Comparison of ENCODE assay signal across 10 mouse cellular contexts in the genomic region with DNA sequence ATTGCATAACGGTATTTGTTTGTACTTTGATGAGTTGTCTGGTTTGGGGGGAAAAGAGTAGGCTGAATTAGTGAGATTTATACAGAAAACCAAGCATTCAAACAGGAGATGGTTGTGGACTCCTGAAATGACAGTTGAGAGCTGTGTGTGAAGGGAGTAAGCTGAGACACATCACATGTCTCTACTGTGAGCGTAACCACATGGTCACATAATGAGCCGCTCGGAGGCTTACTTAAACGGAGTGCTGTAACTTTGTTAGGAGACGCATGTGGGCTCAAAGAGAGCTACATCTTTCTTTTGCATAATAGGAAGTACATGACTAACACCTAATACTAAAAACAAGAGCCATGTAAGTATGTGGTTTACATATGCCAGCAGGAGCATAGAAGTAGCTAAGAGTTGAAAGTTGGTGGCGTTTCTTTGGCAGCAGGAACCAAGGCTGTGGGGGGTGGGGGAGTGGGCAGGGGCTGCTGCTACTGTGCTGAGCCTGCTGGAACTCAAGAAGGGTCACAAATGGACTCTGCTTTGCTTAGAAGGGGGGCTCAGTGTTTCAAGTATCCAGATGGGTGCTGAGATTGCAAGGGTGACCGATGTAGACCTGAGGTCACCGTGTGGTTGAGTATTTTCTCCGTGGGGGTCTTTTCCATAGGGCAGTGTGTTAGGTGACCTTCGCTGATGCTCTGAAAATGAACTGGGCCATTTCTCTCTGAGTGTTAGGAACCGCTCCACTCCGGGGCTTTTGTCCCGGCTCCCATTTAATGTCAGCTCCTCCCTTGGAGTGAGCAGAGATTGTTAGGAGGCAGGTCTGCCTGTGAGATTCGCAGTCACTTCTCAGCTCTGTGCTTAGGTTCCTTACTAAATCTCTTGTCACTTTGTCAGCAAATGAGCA. TPM values are rescaled to one million over a fixed set of nuclear protein-coding genes. Genes with fewer than 3 reads are reported as not detected.
A peak's percentile ranks its signal among the peaks of the same experiment; 100 is the strongest.
DNase-seq lines count a peak whose midpoint lies in the region; ATAC-seq and TF ChIP-seq lines count a peak whose summit lies in the region.
"Had no signal": no experiment of that assay in that cellular context is flagged by ENCODE, and none has a peak within 500 bp of the region (broad histone marks: within the 10 kb centered on the region; RNA-seq: fewer than 3 reads in every experiment).

No protein-coding gene starts in this region.

- 38% methylated on average over 15 of the region's 15 CpGs for WGBS in forebrain, postnatal 0 days
- WGBS in lung, embryonic 16.5 days = 42% methylated on average over 15 of the region's 15 CpGs

- no peak overlapping the region for H3K4me2 ChIP-seq in forebrain, postnatal 0 days (ENCODE audit: low read depth)
- no peak overlapping the region; the same call in 1 of the 2 replicates for H3K4me2 ChIP-seq in lung, embryonic 16.5 days (ENCODE audit: low read depth, low read length)

- H3K4me1 ChIP-seq in forebrain, postnatal 0 days (ENCODE audit: insufficient read depth) = no peaks in the 10 kb centered on the region
- H3K4me1 ChIP-seq in lung, embryonic 16.5 days (replicated peaks; ENCODE audit: control insufficient read depth, insufficient read depth, low read length) = peaks cover 27% of the 10 kb centered on the region

- no peak for TF ChIP-seq CTCF in gastrocnemius, adult 2 months (IDR thresholded peaks at IDR 0.05)
- TF ChIP-seq CTCF in forebrain, postnatal 0 days (IDR thresholded peaks at IDR 0.05; ENCODE audit: low read depth) = no peak

- peak; percentile 66; the same call in 1 of the 2 replicates for ATAC-seq in forebrain, postnatal 0 days
- ATAC-seq in lung, embryonic 16.5 days (ENCODE audit: low read depth) = peak; percentile 92
- ATAC-seq in monocyte, adult 5-6 weeks (replicated peaks; ENCODE audit: insufficient number of reproducible peaks, low FRiP score, low TSS enrichment, poor library complexity, severe bottlenecking) = no peak

- no peaks in the 10 kb centered on the region for H3K9me3 ChIP-seq in forebrain, postnatal 0 days (ENCODE audit: low read length)
- H3K9me3 ChIP-seq in lung, embryonic 16.5 days (ENCODE audit: control insufficient read depth, low read length) = no peaks in the 10 kb centered on the region

- DNase-seq in gastrocnemius, adult 2 months = no peak
- no peak for DNase-seq in gastrocnemius, adult 8-10 months (ENCODE audit: low spot score in 2 of 2)
- peak; percentile 78 for DNase-seq in CD4-positive helper T cell, adult 2 months (ENCODE audit: low read depth, low spot score)
- no peak for DNase-seq in forebrain, postnatal 0 days
- DNase-seq in spleen, adult 12 weeks (ENCODE audit: low spot score) = no peak
- DNase-seq in adrenal gland, adult 8-10 months = no peak
- DNase-seq: cerebellum, postnatal 10 days; gastrocnemius, postnatal 25 days had no signal

- intact Hi-C loops in gastrocnemius, adult 2 months (cut with DNase I) = no loop called here

- peak overlapping the region; percentile 35; the same call in 1 of the 2 replicates for H3K27ac ChIP-seq in gastrocnemius, adult 2 months
- no peak overlapping the region for H3K27ac ChIP-seq in forebrain, postnatal 0 days (ENCODE audit: low read depth, low read length)
- H3K27ac ChIP-seq in lung, embryonic 16.5 days (ENCODE audit: low read length) = peak overlapping the region; percentile 90

- no peak overlapping the region for H3K9ac ChIP-seq in forebrain, postnatal 0 days
- 0 out of 2 replicates have a peak overlapping the region, but pooled peaks have one; percentile 11 for H3K9ac ChIP-seq in lung, embryonic 16.5 days (ENCODE audit: low read length)

- H3K36me3 ChIP-seq in forebrain, postnatal 0 days (ENCODE audit: insufficient read depth) = peaks cover 4% of the 10 kb centered on the region; the same call in 1 of the 2 replicates
- H3K36me3 ChIP-seq in lung, embryonic 16.5 days (ENCODE audit: control insufficient read depth, insufficient read depth, low read length) = no peaks in the 10 kb centered on the region

- peak overlapping the region; percentile 46 for H3K4me3 ChIP-seq in gastrocnemius, adult 2 months
- H3K4me3 ChIP-seq in forebrain, postnatal 0 days (ENCODE audit: low read depth, low read length) = no peak overlapping the region
- H3K4me3 ChIP-seq in lung, embryonic 16.5 days (ENCODE audit: low read length) = no peak overlapping the region

- no peaks in the 10 kb centered on the region for H3K27me3 ChIP-seq in forebrain, postnatal 0 days (ENCODE audit: insufficient read depth, low read length)
- H3K27me3 ChIP-seq in lung, embryonic 16.5 days (ENCODE audit: control insufficient read depth, insufficient read depth, low read depth, low read length) = no peaks in the 10 kb centered on the region

RNA-seq across cellular contexts. Expression of gene St6gal1, which starts 26.3 kb away (rescaled TPM):
- total RNA-seq in gastrocnemius, adult 2 months (2021) = 1 to 10 TPM; 2.6 to 3.5 TPM
- total RNA-seq in gastrocnemius, adult 8-10 months (2022) = 1 to 10 TPM; 1.6 to 4.1 (median 3.4) TPM
- 21.8 and 27.3 TPM in 2 replicates for total RNA-seq in forebrain, postnatal 0 days (2014; rRNA removed)
- 16.4 and 18.6 TPM in 2 replicates for polyA plus RNA-seq in forebrain, postnatal 0 days (2015; fragmentation: Nextera tagmentation; extraction: Ambion mirVana)
- polyA plus RNA-seq in lung, embryonic 16.5 days (2015; fragmentation: Nextera tagmentation; extraction: Ambion mirVana) = 49.0 and 56.2 TPM in 2 replicates
- total RNA-seq in adrenal gland, adult 8-10 months (2022) = 10 to 100 TPM; 36.7 to 55.6 (median 44.3) TPM
- total RNA-seq in monocyte, adult 5-6 weeks (2017) = 27.2 to 29.6 TPM (median 27.3 TPM) in 3 replicates
